Mouse (Mus musculus) testis, adult 10 weeks (tissue): Measurements from ENCODE around the gene Fpr2. TPM values are rescaled to one million over a fixed set of nuclear protein-coding genes. Genes with fewer than 3 reads are reported as not detected.

ENCODE experiments used
- polyA plus RNA-seq: library from polyadenylated mRNA; stranded (reverse); fragments of 350-450 nt; fragmentation: Illumina TruSeq; extraction: RNeasy Lipid Tissue Mini Kit (QIAGEN cat#74804); gene quantifications from one replicate; pipeline ENCODE4 v1.2.3, GENCODE M21; 2014; ENCODE audit warnings: low read depth, low replicate concordance

Gene Fpr2
- not detected for polyA plus RNA-seq

DNA sequence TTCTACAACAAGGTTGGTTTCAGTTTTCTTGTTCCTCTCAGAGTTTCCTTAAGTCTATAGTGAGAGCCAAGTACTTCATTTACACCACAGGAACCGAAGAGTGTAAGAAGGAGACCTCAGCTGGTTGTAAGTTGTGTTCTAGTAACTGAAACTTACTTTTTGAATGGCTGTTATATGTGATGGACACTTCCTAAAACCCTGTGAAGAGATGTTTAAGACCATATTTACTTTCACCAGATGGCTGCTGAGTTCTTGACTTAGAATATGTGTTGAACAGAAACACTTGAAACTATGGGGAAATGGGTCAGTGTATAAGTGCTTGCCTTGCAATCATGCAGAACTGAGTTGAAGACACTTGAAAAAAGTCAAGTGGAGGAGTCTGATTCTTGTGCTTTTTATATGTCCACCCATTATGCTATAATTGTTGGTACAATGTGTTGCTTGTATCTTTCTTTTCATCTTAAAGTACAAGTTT lies at the start of gene Fpr2, which contains the start of gene Fpr3:
Gene Fpr2, plus strand, starts transcription at position 51 of the 475 bp plus-strand sequence.
Gene Fpr3, plus strand, starts transcription at position 79 of the 475 bp plus-strand sequence.

GRCm38 (mm10) chr17:17855064-17855838 lies 32.4 kb upstream of the Fpr2 start, which contains the start of gene Has1:
Gene Has1, minus strand, starts transcription at chr17:17855205.

DNA sequence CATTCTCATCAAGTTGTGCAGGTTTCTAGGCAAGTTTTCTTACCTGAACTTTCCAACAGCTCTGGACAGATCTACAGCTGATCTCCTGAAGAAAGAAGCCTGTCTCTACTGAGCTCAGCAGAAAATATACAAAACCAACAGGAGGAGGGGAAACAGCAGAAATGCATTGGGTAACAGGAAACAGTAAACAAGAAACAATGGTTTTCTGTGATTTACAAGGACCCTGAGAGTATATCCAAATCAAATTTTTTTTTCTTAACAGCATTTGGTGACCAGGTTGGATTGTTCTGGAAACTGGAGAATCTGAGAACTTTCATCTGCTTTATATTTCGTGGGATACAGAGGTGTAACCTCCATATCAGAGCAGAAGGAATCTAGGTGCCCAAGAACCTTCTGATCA lies 3.8 kb upstream of the Fpr2 start, which contains the start of gene Fpr1:
Gene Fpr1, minus strand, starts transcription at position 101 of the 400 bp plus-strand sequence.

Other genes with a start within 250 kb of the Fpr2 start
- 0.24 TPM for gene Vmn2r90, start 184.1 kb upstream of the Fpr2 start, polyA plus RNA-seq
- gene Spaca6, start 60.7 kb upstream of the Fpr2 start, polyA plus RNA-seq: 78.4 TPM
- gene Has1, start 32.6 kb upstream of the Fpr2 start, polyA plus RNA-seq: not detected
- not detected for gene Fpr1, start 3.9 kb upstream of the Fpr2 start, polyA plus RNA-seq
- not detected for gene Fpr3, start within 50 bp of the Fpr2 start, polyA plus RNA-seq
- not detected for gene Fpr-rs4, start 133.9 kb downstream of the Fpr2 start, polyA plus RNA-seq
- gene Vmn2r124, start 161.6 kb downstream of the Fpr2 start, polyA plus RNA-seq: not detected
- not detected for gene Vmn2r91, start 197.2 kb downstream of the Fpr2 start, polyA plus RNA-seq